Mouse (Mus musculus): ENCODE data around the gene Utrn.

GRCm38 (mm10) chr10:12549945-12550540, 319.1 kb downstream of the Utrn start:
- TF ChIP-seq POLR2A (IDR thresholded peaks at IDR 0.05; ENCODE audit: insufficient read depth, low read length) (no peak), CTCF (IDR thresholded peaks at IDR 0.05; ENCODE audit: low read depth, low read length) (no peak), EP300 (IDR thresholded peaks at IDR 0.05; ENCODE audit: insufficient read depth, low read depth, low read length) (peak; percentile 91)

Measured in ES-Bruce4 (cell line).